Mouse (Mus musculus): ENCODE measurements around the gene Tmem45a. TPM values are rescaled to one million over a fixed set of nuclear protein-coding genes. Genes with fewer than 3 reads are reported as not detected.
"Not testable (repeated sequence)": the region's sequence is repeated elsewhere in the genome, so short reads cannot be mapped to it uniquely, and the experiment has no call there.

Tmem45a gene
- polyA plus RNA-seq (2017; shearing (Covaris generic)) = 1 to 10 TPM in 1 of 2 experiments, not detected in 1; 1.3 TPM

DNA sequence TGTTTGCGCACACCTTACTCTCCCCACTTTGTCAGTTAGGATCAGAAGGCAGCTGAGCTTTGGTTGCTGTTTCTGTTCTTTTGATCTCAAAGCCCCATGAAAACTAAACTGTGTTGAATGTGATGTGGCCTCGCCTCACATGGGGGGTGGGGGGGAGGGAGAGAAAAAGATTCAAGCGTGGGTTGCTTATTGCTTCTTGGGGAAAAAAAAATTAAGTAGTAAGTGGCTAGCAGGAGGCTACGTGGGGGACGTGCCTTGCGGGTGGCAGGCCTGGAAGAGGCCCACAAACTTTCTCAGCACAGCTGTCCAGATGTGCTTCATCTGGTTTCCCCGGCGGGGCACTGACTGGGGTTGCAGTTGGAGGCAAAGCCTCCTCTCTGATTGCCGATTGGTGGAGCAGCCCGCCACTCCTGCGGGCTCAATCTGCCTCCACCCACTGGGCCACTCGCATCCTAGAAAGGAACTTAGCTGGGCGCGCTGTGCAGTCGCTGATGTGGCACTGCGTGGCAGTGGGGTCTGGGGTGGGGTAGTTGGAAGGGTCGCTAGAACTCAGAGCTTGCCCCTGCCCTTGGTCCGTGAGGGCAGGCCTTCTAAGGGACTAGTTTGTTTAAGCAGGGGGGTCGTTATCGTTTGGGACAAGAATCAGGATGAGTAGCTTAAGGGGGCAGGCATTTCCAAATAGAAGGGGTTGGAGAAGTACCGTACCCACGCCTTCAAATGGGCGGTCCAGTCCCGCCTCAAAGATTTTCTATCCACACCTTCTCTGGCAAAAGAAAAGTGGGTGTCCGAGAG is at the start of gene Tmem45a:
Tmem45a (minus strand) TSS at position 343 of the 792 bp plus-strand sequence.
- peak; percentile 87 for ATAC-seq

DNA sequence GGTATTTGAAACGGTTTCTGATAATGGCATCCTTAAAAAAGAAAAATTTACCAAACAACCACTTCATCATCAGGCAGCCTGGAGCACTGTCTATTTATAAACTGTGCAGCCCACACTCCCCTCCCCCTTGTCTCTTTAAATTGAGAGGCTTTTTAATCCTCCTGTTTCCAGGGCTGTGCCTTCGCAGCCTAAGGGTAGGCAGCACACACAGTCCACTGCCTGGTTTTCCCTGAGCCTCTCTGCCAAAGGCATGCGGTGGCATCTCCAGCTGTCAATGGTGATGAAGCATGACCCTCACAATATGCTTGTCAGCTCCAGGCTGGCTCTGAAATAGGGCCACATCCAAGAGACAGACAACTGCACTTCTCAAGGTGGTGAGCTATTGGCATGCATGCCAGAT is 42.1 kb upstream of the Tmem45a start, which contains the start of gene Lnp1:
Lnp1 (minus strand) TSS at position 39 of the 400 bp plus-strand sequence.
- no peak for ATAC-seq

DNA sequence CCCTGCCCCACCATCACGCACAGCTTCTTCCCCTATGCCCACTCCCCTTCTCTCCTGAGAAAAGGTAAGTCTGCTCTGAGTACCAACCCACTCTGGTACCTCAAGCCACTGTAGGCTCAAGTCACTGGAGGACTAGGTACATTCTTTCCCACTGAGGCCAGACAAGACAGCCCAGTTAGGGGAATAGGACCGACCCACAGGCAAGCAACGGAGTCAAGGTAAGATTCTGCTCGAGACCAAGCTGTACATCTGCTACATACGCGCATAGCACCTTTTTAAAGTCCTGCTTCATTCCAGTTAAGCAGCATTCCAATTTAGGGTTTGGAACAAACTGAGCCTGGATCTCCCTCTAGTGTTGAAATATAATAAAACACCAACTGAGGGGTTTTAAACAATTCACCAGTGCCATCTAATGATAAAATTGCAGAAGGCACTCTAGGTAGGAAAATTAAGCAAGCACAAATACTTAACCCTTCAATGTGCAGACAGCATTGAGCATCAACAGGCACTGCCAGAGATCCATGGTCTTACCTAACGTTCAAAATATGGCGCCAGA is 34.2 kb upstream of the Tmem45a start:
- ATAC-seq = peak; percentile 88

DNA sequence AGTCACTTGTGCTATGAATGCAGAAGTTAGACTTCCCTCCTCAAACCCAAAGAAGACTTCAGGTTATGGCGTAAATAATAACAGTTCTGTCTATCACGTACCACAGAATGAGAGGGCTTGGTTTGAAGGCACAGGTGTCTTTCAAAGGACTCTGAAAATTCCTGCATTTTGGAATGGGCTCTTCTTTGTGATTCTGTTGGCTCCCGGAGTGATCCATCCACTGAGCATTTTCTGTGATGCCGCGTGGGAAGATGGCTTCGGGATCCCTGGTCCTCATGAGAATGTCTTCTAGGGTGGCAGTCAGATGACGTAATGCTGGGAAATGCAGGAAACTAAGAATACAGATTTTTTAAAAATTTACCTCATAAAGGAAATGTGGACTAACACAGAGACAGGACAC is 31.3 kb upstream of the Tmem45a start:
- ATAC-seq = no peak

DNA sequence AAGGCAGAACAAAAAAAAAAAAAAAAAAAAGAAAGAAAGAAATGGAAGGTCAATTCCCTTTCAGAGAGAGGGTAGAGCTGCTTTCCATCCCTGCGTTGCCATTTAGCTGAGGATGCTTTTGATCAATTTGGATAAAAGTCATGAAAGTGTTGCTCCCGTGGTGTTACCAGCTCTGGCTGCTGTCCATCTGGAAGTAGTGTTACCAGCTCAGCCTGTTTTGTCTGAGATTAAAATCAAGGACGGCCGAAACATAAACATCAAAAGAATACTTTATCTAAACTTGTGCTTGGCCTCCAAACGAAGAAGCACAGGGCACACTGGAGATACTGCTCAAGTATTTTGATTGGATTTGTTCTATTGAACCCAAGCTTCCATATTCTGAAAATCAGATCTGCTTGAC is 23.0 kb upstream of the Tmem45a start:
- no peak for ATAC-seq

DNA sequence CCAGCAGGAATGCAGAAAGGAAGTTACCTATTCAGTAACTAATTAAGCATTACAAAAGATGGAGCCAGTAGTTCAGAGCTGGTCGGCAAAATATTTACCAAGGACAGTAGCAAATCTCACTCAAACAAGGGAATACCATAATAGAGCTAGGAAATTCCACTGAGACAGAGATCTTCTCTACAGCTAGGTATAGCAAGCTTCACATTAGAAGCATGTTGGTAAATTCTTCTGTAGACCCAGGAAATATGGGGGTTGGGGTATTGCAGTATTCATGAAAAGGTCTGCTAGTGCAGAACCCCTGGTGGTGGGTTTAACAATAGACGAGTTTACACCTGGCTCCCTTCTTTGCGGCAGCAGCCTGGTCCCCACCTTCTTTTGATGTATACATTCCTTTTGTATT is 16.2 kb upstream of the Tmem45a start:
- not testable (repeated sequence) for ATAC-seq

DNA sequence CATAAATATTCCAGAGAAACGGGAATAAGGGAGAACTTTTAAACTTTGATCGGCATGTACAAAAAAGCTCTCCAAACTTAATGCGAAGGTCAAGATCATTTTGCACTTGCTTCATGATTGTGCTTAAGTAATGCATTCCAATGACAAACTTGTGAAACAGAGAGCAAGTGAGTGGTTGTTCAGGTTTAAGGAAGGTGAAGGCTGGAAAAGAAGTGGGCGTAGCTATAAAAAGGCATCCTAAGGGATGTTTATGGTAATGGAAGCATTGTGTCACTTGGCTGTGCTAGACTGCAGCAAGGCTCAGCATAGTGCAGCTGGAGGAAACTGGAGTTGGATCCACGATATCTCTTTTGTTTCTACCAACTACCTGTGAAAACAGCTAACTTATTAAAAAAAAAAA is 5.6 kb upstream of the Tmem45a start:
- no peak for ATAC-seq

DNA sequence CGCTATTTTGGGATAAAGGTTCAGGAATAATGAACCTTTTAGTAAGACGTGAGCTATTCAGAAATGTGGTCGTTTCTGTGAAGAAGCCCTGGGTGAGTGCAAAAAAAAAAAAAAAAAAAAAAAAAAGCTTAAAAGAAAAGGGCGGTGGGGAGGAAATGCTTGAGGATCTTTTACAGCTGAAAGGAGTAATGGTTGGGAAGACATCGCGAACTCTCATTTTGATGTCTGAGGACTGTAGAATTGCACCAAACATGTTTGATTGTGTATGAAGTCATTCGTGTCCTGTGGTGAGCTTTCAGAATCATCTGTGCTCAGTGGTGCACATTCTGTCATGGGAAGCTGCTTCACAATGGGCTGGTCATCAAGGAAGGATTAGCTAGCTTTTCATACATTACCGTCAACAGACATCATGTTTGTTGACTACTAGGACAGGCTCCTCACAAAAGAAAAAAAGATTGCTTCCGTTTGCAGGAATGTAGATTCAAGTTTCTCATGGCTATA is 700 bp upstream of the Tmem45a start:
- ATAC-seq = no peak

DNA sequence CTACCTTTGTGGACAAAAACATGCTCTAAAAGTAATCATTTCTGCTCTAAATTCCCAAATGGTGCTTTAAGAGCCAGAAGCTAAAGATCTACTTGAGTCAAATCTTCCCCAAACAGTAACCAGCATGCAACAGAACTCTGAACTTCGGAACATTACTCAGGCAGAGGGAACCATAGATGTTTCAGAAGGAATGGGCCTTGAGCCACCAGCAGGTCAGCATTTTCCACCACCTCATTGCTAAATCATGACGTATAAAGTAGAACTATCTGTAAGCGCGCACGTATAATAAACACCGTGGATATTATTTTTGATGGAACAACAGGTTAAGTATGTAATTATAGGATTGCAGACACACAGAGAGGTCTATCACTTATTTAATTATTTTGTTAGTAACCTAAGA is 1.2 kb downstream of the Tmem45a start:
- ATAC-seq = no peak

DNA sequence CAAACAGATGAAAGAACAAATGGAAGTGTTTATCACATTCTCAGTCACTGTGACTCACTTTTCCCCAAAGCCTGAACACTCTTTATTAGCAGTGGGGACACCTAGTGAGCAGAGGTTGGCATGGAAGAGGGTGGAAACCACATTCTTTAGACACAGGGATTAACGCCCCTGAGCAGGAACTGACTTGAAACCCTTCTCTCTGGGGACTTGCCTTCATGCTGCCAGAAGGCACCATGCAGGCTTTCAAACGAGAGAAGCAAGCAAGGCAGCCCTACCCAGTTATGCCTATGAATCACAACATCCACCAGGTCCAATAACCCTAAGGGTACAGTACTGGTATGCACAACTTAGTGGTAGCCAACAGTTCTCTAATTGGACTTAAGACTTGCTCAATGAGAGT is 12.6 kb downstream of the Tmem45a start:
- no peak for ATAC-seq

DNA sequence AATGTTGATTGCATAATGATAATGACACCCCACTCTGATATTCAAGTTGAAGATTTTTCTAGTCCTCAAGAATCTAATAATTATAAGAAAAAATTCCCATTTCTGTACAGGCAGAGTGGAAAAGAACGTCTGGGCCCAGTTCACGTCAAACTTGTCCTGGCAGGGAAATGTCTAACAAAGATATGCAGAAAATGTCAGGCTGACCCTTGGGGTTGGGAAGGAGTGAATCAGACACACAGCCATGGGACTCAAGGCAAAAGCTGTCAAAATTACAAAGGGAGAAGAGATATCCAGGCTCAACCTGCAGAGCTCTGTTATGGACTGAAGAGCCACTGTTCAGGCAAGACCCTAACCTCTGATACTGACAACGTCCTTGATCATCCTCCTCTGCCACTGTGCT is 15.5 kb downstream of the Tmem45a start:
- no peak for ATAC-seq

DNA sequence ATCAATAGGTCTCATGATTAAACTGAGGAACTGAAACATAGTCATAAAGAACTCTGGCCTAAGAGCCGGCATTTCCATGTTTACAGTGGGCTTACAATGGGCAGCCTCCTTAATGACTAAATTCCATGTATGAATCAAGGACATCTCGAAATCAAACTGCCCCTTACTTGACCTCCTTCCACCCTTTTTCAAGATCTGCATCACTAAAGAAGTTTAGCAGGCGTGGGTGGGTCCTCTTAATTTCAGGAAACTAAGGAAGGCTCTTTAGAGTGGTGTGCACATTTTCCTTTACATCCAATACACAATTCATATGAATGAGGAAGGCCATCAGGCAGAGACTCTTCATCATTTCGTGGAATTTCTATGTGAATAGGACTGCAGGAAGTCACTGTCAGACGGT is 17.6 kb downstream of the Tmem45a start:
- ATAC-seq = no peak

DNA sequence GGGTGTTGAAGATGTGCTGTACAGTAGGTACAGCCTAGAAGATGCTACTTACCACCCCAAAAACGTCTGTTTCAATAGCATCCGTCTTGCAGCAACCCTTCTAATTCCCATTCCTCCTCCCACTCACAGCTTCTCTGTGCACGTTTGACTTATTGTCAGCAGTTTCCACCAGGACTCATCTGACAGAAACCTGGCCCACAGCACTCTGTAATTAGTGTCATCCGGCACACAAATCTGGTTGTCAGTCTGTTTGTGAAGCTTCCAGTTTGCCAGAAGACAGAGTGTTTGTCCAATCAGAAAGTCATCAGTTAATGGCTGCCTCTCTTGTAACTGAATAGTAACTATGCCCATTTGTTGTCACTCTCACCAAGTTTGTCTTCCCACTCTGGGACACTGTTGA is 18.4 kb downstream of the Tmem45a start:
- ATAC-seq = no peak

DNA sequence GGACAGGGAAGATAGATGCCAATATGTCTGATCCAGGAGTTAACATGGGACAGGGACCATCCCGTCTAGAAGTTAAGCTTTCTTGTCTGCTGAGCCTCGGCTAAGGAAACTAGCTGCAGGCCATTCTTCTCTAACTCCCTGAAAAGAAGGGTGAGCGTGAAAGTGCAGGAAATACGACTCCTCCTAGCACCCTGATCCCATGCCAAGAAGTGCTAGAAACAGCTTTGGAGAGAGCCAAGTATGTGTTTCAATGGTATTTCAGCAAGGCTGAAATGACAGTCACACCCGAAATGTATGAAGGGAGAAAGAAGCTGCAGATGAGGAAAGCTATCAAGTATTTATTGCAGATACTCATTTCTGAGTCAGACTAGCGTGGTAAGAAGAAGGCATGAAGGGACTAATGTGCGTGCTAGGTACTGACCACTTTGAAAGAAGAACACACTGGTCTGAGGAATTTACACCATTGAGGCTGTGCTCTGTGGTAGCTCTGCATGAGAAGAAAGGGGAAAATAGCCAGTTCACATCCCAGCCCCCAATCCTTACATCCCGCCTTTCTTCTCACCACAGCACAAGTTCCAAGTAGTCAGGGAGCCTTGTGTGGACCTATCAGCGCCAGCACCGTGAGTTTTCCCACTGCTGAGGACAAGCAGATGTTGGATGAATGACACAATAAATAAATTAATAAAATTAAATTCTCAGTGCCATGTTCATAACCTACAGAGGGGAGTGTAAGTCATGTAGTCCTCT is 33.0 kb downstream of the Tmem45a start:
- no peak for ATAC-seq

DNA sequence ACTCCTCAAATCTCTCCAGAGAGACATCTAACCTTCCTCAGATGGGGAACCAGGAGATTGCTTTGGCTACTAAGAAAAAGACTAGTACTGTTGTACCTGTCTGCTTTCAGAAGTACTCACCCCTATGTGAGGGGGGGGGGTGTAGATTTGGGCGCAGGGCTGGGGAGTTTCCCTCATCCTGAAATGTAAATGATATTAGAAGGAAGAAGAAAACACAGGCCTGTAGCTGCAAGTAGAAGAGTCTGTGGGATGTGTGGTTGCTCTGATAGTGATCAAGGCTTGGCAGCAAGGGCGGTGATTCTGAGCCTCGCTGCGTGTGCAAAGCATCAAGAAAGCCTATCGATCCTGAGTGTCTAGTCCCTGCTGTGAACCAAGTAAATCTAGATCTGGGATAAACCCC is 43.0 kb downstream of the Tmem45a start:
- peak; percentile 64 for ATAC-seq

DNA sequence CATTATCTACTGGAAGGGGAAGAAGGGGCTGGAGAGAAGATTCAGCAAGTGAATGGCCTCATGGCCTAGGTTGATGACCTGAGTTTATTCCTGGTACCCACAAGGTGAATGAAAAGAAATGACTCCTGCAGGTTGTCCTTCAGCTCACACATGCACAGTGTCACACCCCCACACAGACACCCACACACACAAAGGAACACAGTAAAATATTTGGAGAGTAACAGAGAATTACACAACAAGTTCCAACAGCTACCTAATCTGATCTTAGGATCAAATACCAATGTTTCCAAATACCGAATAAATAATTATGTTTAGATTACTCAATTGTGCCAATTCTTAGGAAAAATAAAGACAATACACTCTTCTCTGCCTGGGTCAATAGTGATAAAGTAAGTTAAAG is 52.7 kb downstream of the Tmem45a start:
- ATAC-seq = no peak

DNA sequence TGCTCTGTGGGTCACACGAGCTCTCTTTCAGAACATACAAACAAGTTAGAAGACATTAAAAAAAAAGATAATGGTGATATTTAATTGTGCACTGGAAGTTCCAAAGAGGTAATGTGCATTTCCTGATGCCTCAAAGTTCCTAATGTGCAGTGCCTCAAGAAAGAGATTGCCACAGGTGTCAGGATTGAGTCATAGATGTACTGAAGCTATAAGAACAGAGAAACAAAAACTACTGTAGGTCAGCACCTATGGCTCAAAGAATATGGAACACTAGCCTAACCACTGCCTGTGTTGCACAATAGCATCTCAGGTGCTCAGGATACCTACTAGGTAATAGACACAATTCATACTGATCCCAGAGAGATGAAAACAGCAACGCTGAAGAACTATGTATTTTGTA is 54.0 kb downstream of the Tmem45a start:
- ATAC-seq = no peak

DNA sequence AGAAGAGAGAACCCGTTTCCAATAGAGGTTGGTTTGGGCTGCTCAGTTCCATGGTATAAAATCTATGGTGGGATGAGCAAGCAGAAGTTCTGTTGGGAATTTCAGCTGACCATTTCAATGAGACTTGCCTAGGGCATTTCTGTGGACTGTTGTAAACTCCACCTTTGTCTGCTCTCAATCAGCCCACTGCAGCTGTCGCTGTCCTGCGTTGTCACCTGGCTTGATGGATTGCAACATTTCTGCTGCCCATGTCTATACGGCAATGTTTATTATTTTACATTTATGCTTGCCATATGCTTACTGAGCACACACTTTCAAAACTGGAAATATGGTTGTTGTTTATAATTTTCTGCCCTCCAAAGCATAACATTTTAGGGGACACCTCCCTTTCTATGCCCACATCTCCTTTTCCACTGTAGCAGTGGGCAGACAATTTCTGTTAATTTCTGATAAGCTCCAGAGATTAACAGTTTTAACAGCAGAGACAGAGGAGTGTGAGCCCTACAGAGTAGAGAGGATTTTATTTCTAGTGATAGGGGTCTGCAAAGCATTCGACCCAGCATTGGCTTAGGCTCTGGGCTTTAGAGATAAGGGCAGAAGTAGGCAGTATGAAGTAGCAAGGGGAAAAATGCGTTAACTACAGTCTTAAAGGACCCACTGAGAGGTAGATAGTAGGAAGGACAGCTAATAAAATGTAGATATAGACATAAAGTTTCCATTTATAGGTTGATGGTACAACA is 84.4 kb downstream of the Tmem45a start:
- ATAC-seq = no peak

DNA sequence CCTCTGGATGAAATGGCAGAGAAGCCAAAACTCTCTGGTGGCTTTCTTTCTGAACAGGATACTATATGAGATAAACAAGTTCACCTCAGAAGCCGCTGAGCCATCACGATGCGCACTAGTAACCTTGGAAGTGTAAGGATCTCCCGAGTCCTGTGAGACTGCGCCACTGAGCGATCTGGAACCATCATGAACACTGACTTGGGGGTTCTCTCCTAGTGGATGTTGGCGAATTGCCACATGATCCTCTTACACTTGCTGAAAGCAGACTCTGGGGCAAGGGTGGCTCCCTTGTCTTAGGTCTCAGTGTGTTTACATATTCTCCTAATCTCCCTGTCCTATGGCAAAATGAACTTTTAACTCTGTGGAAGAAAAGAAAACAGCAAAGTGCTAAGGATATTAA is 85.0 kb downstream of the Tmem45a start:
- no peak for ATAC-seq

DNA sequence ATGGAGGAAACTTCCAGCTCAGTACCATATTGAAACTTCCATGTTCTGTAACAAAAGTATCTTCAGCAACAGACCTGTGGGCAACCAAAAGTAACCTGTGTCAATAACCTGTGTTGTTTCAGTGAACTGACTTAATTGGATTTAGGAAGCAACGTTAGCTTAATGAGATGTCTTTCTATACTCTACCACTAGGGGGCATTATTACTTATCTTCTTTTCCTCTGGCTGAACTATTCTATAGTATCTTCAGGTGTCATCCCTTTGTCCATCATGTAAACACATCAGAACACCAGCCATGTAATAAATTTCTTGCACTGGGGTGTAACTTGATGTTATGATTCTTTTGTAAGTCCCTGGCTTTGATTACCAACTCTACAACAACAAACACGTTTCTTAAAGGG is 85.5 kb downstream of the Tmem45a start:
- ATAC-seq = peak; percentile 60

DNA sequence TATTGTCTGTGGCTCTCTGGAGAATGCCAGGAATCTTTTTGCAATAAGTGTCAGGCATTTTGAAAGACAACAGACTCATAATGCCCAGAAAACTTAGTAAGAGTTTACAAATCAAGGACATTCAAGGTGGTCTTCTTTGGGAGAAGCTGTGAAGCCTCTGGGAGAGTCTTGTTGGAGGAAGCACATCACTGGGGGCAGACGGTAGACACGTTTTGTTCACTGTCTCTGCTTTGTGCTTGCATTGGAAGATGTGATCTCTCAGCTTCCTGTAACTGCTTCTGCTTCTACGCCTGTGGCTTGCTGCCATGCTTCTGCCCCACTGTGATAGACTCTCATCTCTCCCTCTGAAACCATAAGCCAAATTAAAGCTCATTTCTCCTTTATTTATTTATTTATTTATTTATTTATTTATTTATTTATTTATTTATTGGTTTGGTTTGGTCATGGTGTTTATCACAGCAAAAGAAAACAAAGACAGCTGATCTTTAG is 86.4 kb downstream of the Tmem45a start:
- ATAC-seq = no peak

DNA sequence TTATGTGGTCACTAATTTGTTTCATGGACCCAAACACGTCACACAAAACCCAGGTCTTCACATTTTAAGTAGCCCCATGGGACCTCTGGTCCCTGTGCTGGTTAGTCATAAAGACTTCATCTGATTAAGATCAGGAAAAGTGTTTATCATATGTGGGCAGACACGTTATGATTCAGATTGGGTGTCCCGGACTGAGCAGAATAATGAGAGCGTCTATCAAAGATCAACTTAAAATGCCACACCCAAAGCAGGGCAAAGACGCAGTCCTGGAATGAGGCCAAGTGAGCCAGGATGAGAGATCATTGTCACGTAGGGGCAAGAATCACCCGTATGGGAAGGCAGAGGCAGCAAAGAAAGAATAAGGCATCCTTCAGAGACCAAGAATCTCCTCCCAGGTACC is 87.1 kb downstream of the Tmem45a start:
- no peak for ATAC-seq
